Mouse (Mus musculus) CH12F3 (cell line): ENCODE data around the gene Hyou1.
"Not testable (repeated sequence)": the region's sequence is repeated elsewhere in the genome, so short reads cannot be mapped to it uniquely, and the experiment has no call there.

Experiments used
- in situ Hi-C: fragments of 300-500 bp; cut with MboI; formaldehyde crosslinking; loops from 2 replicates; pipeline ENCODE4 v1.14.3; 2020; ENCODE audit warnings: low sequenced_read_pairs

Hyou1 gene

DNA sequence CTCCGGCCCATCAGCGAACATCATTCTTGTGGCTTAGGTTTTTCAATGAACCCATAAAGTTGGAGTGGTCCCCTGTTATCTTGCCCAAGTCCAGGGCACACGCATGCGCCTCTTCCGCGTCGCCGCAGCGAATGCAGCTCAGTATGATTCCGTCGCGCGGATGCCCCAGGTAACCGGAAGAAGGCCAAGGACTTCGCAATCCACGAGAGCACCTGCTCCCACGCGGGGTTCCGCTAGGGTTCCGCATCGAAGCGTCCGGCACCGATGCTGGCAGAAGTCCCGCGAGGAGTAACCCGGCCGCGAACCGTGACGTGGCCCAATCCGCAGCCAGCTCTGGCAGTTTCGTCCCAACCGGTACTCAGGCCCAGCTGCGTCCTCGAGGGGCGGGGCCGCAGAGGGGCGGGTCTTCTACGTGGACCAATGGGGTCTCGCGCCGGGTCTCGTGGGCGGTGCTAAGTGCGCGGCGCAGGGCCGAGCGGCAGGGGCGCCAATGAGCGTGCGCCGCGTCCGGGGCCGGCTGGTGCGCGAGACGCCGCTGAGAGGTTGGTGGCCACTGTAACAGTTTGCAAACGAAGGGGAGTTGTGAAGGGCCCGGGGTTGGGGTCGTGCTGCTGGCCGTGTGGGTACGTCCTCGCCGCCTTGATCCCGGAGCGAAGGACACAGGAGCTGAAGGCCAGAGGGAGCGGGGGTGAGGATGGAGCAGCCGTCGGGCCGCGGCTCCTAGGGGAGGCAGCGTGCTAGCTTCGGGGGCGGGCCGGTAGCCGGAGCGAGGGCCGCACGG, at the start of gene Hyou1:
Gene Hyou1 (plus strand): TSS at position 437 of the 781 bp plus-strand sequence.
- in situ Hi-C loops = no loop called here

DNA sequence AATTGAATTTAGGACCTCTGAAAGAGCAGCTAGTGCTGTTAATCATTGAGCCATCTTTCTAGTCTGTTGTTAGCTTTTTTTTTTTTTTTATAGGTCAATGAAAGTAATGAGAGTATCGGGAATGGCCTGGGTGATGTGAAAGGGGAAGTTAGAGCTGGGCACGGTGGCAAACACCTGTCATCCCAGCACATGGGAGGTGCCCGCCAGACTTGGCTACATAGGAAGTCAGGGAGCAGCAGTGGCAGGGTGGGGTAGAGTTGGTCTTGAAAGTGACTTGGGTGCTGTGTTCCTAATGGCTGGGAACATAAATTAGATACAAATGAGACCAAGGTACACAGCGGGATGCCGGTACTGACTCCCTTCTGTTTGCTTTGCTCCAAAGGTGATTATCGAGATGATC, 48.6 kb upstream of the Hyou1 start:
- in situ Hi-C loops = no loop called here

GRCm38 (mm10) chr9:44332918-44333638, 46.2 kb upstream of the Hyou1 start:
- in situ Hi-C loops = no loop called here

GRCm38 (mm10) chr9:44334396-44335330, 44.6 kb upstream of the Hyou1 start, which contains the start of gene H2afx:
TSS of gene H2afx (plus strand) at chr9:44334694.
- in situ Hi-C loops = no loop called here

- in situ Hi-C loops = no loop called here
Measured at GRCm38 (mm10) chr9:44335331-44336092, 43.8 kb upstream of the Hyou1 start.

GRCm38 (mm10) chr9:44336093-44336406, 43.2 kb upstream of the Hyou1 start:
- in situ Hi-C loops = no loop called here

DNA sequence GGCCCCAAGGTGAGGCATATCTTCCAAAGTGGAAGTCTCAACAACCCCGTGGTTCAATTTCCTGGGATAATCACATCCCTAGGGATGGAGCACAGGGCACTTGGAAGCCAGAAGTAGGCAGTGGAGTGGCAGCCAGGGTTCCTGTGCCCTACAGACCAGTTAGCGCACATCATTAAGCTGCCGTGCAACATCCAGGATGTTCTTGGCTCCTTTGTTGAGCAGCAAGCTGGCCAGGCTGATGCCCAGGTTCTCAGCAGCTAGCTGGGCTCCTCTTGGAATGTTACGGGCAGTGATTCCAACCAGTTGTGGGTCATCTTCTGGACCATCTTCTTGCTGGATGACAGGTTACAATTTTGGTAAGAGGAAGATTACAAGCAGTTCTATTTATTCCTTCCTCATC, 42.8 kb upstream of the Hyou1 start:
- in situ Hi-C loops = not testable (repeated sequence)

GRCm38 (mm10) chr9:44336964-44337363, 42.3 kb upstream of the Hyou1 start:
- in situ Hi-C loops = no loop called here

DNA sequence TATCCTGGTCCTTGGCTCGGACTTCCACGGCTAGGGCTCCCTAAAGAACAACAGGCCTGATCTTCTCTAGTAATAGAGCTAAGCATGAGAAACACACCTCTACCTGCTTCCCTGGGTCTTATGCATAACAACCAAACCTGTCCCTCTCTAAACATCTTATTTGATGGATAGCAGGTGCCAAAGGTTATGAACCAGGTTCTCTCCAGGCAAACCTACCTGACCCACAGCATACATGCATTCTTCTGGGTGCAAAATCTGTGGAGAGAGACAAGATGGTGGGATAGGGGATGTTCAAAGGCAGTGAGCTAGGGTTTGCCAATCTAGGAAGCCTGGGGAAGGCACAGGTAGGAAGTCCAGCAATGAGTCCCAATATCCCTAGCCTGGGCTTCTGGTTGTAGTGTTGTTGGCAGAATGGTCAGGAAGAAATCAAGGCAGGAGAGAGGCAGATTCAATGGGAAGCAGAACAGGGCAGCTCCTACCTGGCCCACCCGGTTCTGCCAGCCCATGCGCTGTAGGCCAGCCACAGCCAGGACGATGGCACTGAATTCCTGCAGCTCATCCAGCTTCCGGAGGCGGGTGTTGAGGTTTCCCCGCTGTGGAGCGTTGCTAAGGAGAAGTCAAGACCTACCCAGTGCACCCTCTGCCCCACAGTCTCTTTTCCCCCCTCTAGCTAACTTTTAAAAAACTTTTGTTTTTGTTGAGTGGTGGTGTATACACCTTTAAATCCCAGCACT, 41.7 kb upstream of the Hyou1 start:
- in situ Hi-C loops = no loop called here

DNA sequence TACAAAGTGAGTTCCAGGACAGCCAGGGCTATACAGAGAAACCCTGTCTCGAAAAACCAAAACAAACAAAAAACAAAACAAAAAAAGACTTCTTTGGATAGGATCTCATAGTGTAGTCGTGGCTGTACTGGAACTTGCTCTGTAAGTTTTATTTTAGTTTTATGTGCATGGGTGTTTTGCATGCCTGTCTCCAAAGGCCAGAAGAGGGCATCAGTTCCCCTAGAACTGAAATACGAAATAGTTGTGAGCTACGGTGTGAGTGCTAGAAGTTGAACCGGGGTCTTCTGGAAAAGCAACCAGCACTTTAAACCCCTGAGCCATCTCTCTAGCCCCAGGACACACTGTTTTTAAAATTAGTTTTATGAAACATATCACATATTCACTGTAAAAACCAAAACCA, 40.7 kb upstream of the Hyou1 start:
- in situ Hi-C loops = no loop called here

DNA sequence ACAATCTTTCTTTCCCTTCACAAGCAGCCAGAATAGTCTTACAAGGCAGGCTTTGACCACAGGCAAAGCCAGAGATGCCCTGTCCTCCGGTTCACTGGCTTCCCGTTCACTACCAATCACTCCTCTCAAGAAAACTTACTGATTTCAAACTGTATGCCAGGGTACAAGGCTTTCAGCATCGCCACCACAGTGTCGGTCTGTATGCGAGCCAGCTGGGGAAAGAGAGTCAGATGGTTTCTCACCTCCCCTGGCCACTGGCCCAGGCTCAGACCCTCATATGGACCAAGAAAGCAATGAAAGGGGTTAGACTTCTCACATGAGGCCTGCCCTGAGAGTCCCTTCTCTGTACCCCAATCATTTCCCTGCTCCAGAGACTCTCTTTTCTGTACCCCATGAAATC, 37.8 kb upstream of the Hyou1 start:
- in situ Hi-C loops = no loop called here

DNA sequence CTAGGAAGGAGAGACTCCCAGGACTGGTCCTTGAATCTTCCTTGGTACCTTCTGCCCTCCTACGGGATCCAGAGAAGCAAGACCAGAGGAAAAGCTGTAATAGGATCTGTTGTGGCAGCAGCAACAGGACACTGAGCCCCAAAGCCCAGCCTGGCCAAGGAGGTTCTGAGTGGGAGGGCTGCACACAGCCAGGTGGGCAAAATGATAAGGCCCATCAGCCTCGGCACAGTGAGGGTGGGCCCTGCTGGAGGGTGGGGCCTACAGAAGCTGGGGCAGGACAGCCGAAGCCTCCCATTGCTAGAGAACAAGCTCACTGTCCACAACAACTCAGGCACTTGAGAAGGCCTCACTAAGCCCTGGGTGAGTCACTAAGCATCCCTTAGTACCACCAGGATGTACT, 37.1 kb upstream of the Hyou1 start:
- in situ Hi-C loops = no loop called here

GRCm38 (mm10) chr9:44342605-44343004, 36.7 kb upstream of the Hyou1 start:
- in situ Hi-C loops = no loop called here

DNA sequence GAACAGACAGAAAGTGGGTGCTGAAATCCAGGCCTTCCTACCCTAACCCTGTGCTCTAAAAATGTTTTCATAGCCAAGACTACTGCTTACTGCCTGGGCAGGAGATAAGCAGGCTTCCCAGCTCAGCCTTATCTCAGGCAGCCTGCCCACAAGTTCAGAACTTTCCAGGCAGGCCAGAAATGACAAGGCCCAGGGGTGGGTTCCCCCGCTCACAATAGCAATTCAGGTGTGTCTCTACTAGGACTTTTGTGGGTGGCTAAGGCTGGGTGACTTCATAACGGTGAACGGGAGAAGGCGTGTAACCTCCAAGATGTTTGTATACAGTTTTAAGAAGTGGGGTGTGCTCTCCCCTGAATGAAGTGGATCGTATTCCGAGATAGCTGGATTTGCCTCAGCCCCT, 36.0 kb upstream of the Hyou1 start:
- in situ Hi-C loops = no loop called here

- in situ Hi-C loops = no loop called here
Measured at GRCm38 (mm10) chr9:44343781-44344421, 35.4 kb upstream of the Hyou1 start, which contains the start of gene Hmbs. TSS of gene Hmbs (minus strand) at chr9:44344228.

GRCm38 (mm10) chr9:44345570-44346433, 33.5 kb upstream of the Hyou1 start:
- in situ Hi-C loops = no loop called here

GRCm38 (mm10) chr9:44347166-44347565, 32.1 kb upstream of the Hyou1 start:
- in situ Hi-C loops = no loop called here

DNA sequence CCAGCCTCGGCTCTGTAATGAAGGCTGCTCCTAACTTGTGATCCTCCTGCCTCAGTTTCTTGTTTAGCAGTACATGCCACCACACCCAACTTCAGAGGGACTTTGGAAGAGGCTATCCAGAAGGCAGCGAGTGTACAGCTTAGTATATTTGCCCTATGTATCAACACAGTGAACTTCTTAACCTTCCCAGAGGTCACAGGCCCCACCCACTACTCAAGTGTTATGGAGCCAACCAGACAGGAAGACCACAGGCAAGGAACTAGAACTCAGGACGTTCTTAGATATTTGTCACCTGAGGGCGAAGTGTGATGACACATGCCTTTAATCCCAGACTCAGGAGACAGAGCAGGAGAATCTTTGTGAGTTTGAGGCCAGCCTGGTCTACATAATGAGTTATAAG, 31.7 kb upstream of the Hyou1 start:
- in situ Hi-C loops = no loop called here
